Mouse (Mus musculus) stomach, embryonic 14.5 days (tissue): ENCODE measurements around the gene 4930432K21Rik. TPM values are rescaled to one million over a fixed set of nuclear protein-coding genes. Genes with fewer than 3 reads are reported as not detected.

Experiments
- ATAC-seq: fragments of 200-750 bp; cut with Nextera tagmentation; 2 replicates; pipeline ENCODE4 v1.8.0; 2017; ENCODE audit warnings: low read depth, moderate TSS enrichment; ENCODE audit not compliant: insufficient number of reproducible peaks, insufficient read depth, low FRiP score
- H3K27ac ChIP-seq: fragments of 300-500 bp; sonication (generic); 2 replicates; pipeline ENCODE4 v1.5.1; 2014; ENCODE audit warnings: mild to moderate bottlenecking, low read length, moderate library complexity, mixed read lengths
- H3K27me3 ChIP-seq: fragments of 300-500 bp; sonication (generic); 2 replicates; pipeline ENCODE4 v1.6.1; 2014; ENCODE audit warnings: low read length, control low read depth, mixed read lengths; ENCODE audit not compliant: control insufficient read depth, insufficient read depth
- H3K36me3 ChIP-seq: fragments of 300-500 bp; sonication (generic); 2 replicates; pipeline ENCODE4 v1.6.1; 2014; ENCODE audit warnings: mild to moderate bottlenecking, control low read depth, low read length, moderate library complexity, mixed read lengths; ENCODE audit not compliant: control insufficient read depth, insufficient read depth
- H3K4me1 ChIP-seq: fragments of 300-500 bp; sonication (generic); 2 replicates; pipeline ENCODE4 v1.6.1; 2014; ENCODE audit warnings: low read length, control low read depth, mixed read lengths; ENCODE audit not compliant: control insufficient read depth, insufficient read depth
- H3K4me2 ChIP-seq: fragments of 300-500 bp; sonication (generic); replicated peaks from 2 replicates; pipeline ENCODE4 v1.6.1; 2014; ENCODE audit warnings: low read depth, low read length, control low read depth
- H3K4me3 ChIP-seq: fragments of 300-500 bp; sonication (generic); 2 replicates; pipeline ENCODE4 v1.5.1; 2014; ENCODE audit warnings: low read depth, low read length, control low read depth
- H3K9ac ChIP-seq: fragments of 300-500 bp; sonication (generic); replicated peaks from 2 replicates; pipeline ENCODE4 v1.6.1; 2014; ENCODE audit warnings: low read depth, mild to moderate bottlenecking, control low read depth, low read length, moderate library complexity, mixed read lengths
- H3K9me3 ChIP-seq: fragments of 300-500 bp; sonication (generic); 2 replicates; pipeline ENCODE4 v1.6.1; 2016; ENCODE audit warnings: low read depth, low read length, control low read depth; ENCODE audit not compliant: control insufficient read depth
- WGBS: fragments of 180-500 bp; shearing (Covaris S2); extraction: QIAGEN DNeasy Blood & Tissue Kit; methylation state at CpG from one replicate; pipeline ENCODE4 v1.1.7; 2014; 5-methylcytosine and 5-hydroxymethylcytosine counted together
- polyA plus RNA-seq: library from polyadenylated mRNA; unstranded; fragments of >200 nt; fragmentation: Nextera tagmentation; extraction: Ambion mirVana; gene quantifications from 2 replicates; pipeline ENCODE4 v1.2.1, GENCODE M21; 2014

The 4930432K21Rik gene
- polyA plus RNA-seq, 1 experiment from 2014 or later: 0.94 TPM

DNA sequence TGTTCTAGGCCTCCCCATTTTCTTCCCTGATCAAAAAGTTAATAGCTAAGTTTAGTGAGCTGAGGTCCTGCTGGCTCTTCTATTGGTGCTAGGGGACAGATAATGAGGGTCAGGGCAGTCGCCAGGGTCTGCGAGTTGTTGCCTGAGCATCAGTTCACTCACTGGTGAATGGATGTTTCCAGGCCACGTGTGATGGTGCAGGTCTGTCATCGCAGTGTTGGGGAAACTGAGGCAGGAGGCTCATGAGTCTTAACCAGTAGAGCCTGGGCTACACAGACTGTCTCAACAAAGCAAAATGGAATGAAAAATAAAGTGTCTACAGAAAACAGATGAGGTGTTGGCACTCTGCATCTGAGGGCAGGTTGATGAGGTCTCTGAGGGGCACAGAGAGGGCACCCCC, 51.0 kb downstream of the 4930432K21Rik start:
- Histone ChIP-seq H3K27ac (peak overlapping the region; percentile 95), H3K36me3 (peaks cover 5% of the 10 kb centered on the region; the same call in 1 of the 2 replicates), H3K9ac (no peak overlapping the region), H3K4me1 (peaks cover 51% of the 10 kb centered on the region), H3K27me3 (no peaks in the 10 kb centered on the region), H3K4me2 (peak overlapping the region; percentile 51), H3K9me3 (no peaks in the 10 kb centered on the region), H3K4me3 (0 out of 2 replicates have a peak overlapping the region, but pooled peaks have one; percentile 40)
- ATAC-seq: no peak
- 25% methylated on average over 4 of the region's 4 CpGs for WGBS

DNA sequence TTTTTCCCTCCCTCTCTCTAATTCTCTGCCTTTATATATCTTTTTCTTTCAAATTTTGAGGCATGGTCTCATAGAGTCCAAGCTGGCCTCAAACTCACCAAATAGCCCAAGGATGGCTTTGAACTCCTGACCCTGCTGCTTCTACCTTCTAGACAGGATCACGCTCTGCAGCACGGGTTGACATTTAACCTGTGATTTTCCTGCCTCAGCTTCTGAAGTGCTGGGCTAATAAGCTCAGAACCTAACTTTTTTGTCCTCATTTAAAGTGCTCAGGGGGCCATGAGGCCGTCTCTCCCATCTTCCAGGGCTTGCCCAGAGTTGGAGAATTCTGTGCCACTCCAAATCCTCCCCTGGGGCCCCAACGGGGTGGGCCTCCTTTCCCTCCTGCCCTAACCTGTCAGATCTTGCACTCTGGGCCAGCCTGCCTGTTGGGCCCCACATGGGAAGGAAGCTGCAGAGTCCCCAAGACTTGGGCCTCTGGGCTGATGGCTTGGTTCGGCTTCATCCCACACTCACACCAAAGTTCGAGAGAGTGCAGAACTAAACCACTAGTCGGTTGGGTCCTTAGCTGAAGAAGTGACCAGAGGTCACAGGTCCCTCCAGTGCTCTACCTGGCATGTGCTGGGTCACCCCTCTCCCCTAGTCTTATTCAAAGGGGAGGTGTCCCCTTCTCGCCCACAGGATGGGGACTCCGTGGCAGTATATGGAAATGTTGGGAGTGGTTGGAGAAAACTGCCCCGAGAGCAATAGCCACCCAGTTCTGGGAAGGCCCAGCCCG, 51.7 kb downstream of the 4930432K21Rik start:
- 34% methylated on average over 11 of the region's 11 CpGs for WGBS
- no peak for ATAC-seq
- H3K27me3 ChIP-seq: no peaks in the 10 kb centered on the region
- peaks cover 55% of the 10 kb centered on the region for H3K4me1 ChIP-seq
- H3K4me3 ChIP-seq: no peak overlapping the region; the same call in 1 of the 2 replicates
- peak overlapping the region; percentile 97 for H3K4me2 ChIP-seq
- H3K36me3 ChIP-seq: peaks cover 5% of the 10 kb centered on the region; the same call in 1 of the 2 replicates
- no peaks in the 10 kb centered on the region for H3K9me3 ChIP-seq
- H3K27ac ChIP-seq: peak overlapping the region; percentile 95
- H3K9ac ChIP-seq: no peak overlapping the region

DNA sequence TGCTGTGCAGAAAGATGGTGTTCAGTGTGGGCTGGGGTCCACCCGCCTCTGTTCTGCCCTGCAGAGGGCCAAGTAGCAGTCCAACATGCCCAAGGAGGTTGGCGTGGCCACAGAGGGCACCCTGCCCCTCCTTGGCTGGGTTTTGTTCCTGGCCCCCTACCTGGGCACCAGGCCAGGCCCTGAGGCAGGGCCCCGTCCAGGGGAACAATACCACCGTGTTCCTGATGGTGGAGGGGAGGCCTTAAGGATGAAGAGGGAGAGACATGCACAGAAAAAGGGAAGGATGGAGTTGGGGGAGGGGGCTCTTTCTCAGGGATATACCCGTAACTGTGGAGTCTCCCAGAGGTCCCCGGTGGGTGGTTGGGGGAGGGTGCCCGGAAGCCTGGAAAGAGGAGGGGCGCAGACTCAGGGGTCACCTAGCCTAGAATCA, 52.3 kb downstream of the 4930432K21Rik start:
- Histone ChIP-seq H3K4me1 (peaks cover 55% of the 10 kb centered on the region), H3K36me3 (peaks cover 5% of the 10 kb centered on the region; the same call in 1 of the 2 replicates), H3K27me3 (no peaks in the 10 kb centered on the region), H3K4me2 (peak overlapping the region; percentile 97), H3K9ac (peak overlapping the region; percentile 93; the same call in 1 of the 2 replicates), H3K27ac (peak overlapping the region; percentile 95), H3K9me3 (no peaks in the 10 kb centered on the region), H3K4me3 (peak overlapping the region; percentile 72)
- no peak for ATAC-seq
- 17% methylated on average over 8 of the region's 8 CpGs for WGBS

DNA sequence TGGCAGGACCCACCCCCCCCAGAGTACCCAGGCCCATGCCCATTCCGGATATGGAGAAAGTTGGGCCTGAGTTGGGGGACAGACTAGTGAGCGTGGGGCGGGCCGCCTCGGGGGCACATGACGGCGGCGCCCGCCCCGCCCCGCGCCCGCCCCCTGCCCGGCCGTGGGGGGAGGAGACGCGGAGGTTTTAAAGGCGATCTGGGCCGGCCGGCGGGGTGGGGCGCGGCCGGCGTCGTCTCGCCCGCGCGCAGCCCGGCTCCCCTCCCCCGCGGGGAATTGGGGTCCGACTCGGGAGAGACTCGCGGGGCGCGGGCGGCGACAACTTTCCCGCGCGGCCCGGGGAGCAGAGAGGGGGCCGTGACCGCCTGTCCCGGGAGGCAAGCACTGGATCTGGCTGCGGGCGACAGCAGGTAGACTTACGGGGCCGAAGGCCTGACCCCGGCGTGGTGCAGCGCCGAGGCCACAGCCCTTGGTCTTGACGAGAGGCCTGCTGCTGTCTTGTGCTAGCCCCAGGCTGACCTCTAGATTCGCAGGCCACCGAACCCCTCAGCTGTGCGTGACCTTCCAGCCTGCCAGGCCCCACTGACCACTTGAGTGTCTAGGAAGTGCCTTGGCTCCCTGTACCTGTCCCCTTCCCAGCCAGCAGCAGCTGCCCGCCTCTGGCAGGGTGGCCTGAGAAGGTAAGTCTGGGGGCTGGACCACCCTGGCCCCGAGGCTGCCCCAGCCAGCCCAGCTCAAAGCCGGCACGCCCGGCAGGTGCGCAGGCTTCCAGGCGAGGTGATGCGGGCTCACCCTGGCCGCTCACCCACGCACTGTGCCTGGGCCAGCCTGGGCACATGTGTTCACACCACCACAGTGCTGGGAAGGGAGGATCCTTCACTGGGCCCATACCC, 53.1 kb downstream of the 4930432K21Rik start:
- WGBS: 4% methylated on average over 44 of the region's 70 CpGs
- Histone ChIP-seq H3K4me1 (peaks cover 55% of the 10 kb centered on the region), H3K9ac (peak overlapping the region; percentile 93), H3K36me3 (peaks cover 11% of the 10 kb centered on the region; the same call in 1 of the 2 replicates), H3K4me3 (peak overlapping the region; percentile 72), H3K4me2 (peak overlapping the region; percentile 97), H3K27ac (peak overlapping the region; percentile 95), H3K27me3 (no peaks in the 10 kb centered on the region), H3K9me3 (no peaks in the 10 kb centered on the region)
- ATAC-seq: peak; percentile 29

DNA sequence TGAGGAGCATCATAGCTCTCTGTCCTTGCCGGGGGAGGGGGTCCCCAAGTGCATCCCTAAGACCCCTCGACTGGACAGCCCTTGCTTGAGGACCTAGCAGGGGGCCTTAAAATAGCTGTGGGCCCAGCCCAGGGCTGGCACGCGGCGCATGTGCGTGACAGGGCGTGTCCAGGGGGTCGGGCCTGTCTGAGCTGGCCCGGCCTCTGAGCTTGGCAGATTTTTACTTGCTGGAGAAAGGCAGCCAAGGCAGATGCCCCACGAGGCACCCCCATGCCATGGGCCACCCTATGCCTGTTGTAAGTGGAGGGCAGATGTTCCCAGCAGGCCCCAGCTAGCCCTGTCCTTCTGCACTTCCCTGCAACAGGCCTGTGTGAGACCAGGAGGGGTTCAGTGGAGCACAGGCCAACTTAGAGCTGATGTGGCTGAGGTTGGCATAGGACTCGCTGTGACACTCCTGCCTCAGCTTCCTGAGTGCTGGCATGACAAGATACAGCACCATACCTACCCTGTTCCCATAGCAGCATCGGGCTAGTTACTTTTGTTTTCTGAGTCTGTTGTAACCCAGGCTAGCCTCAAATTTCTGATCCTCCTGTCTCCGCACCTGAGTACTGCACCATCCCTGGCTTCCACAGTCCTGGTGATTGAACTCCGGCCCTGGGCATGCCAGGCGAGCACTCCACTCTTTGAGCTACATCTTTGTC, 53.9 kb downstream of the 4930432K21Rik start:
- 43% methylated on average over 15 of the region's 15 CpGs for WGBS
- H3K4me1 ChIP-seq: peaks cover 55% of the 10 kb centered on the region

DNA sequence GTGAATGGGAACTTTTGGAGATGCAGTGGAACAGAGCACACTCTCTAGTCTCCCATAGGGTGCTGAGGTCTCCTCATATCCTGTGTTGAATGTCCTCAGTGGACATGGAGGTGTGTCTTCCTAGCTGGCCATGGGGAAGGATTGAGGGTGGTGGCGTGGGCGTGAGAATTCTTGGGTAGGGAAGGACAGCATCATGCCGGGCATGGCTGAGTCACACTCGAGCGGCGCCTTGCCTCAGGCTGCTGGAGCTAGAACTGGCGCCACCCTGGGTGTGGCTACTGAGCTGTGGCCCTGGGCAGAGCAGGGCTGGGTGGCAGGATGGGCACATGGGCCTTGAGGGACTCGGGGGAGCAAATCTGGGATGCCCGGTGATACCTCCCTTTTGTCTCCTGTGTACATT, 54.6 kb downstream of the 4930432K21Rik start:
- H3K36me3 ChIP-seq: peaks cover 15% of the 10 kb centered on the region
- H3K27ac ChIP-seq: peak overlapping the region; percentile 84
- no peaks in the 10 kb centered on the region for H3K27me3 ChIP-seq
- peak overlapping the region; percentile 72 for H3K4me3 ChIP-seq
- peaks cover 55% of the 10 kb centered on the region for H3K4me1 ChIP-seq
- no peaks in the 10 kb centered on the region for H3K9me3 ChIP-seq
- ATAC-seq: no peak
- H3K4me2 ChIP-seq: peak overlapping the region; percentile 97
- H3K9ac ChIP-seq: peak overlapping the region; percentile 58; the same call in 1 of the 2 replicates
- WGBS: 81% methylated on average over 9 of the region's 9 CpGs

More for the DNA sequence above, 53.9 kb downstream of the 4930432K21Rik start:
- no peaks in the 10 kb centered on the region for H3K9me3 ChIP-seq
- H3K9ac ChIP-seq: peak overlapping the region; percentile 93
- peaks cover 12% of the 10 kb centered on the region for H3K36me3 ChIP-seq
- peak overlapping the region; percentile 97 for H3K4me2 ChIP-seq
- H3K4me3 ChIP-seq: peak overlapping the region; percentile 72
- H3K27me3 ChIP-seq: no peaks in the 10 kb centered on the region
- peak overlapping the region; percentile 95 for H3K27ac ChIP-seq
- ATAC-seq: no peak

DNA sequence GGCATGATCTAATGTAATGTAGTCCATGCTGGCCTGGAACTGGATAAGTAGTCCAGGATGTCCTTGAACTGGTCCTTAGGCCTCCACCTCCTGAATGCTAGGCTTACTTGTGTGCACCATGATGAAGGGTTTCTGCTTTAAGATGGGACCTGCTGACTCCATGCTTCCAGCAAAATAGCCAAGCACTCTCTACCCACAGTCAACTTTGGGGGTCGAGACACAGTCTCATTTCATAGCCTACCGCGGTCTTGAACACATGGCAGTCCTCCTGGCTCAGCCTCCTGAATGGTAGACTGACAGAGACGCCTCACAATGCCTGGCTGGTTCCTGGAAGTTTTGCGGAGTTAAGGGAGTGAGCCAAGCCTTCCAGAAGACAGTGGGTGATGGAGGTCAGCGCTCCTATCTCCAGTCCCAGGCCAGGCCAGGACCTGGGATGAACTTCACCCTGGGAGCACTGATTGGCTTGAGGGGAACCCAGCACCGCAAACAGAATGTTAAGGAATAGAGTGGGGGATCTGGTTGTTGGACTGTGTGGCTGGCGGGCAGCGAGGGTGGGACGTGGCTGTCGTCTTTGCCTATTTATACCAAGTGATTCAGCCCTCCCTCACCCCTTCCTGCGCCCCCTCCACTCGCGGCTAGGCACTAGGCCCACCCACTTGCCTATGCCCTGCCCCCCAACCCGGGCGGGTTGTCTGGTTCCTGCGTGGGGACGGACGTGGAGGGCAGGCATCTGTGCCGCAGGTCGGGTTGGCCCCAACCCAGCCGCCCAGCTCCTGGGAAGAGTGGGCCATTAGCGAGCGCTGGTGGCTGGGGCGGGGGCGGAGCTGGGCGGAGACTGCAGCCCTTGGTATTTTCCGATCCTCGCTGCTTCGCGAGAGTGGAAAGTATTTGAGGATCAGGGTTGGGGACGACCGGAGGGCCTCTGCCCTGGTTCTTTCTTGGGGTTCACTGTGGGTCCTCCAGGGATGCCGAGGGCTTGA, 55.4 kb downstream of the 4930432K21Rik start:
- H3K27ac ChIP-seq: peak overlapping the region; percentile 84
- no peaks in the 10 kb centered on the region for H3K27me3 ChIP-seq
- H3K4me3 ChIP-seq: peak overlapping the region; percentile 72
- peaks cover 58% of the 10 kb centered on the region for H3K4me1 ChIP-seq
- peak overlapping the region; percentile 97 for H3K4me2 ChIP-seq
- ATAC-seq: peak; percentile 38
- H3K9me3 ChIP-seq: no peaks in the 10 kb centered on the region
- 9% methylated on average over 34 of the region's 34 CpGs for WGBS
- H3K36me3 ChIP-seq: peaks cover 15% of the 10 kb centered on the region
- H3K9ac ChIP-seq: peak overlapping the region; percentile 58
